Mouse (Mus musculus): ENCODE data around the gene Gmds.

- TF ChIP-seq CTCF (IDR thresholded peaks at IDR 0.05; ENCODE audit: low read depth, low read length) (no peak), POLR2A (IDR thresholded peaks at IDR 0.05; ENCODE audit: borderline replicate concordance, low read depth, low read length) (no peak)
These were observed 27.1 kb downstream of the Gmds start for GRCm38 (mm10) chr13:32311476-32311875.

Measured in bone marrow macrophage, adult 2 months (primary cell).